Comparison of ENCODE assay signal across 21 mouse cellular contexts in genomic region chr12:108912442-108912841, GRCm38 (mm10).
"Had no signal": no experiment of that assay in that cellular context is flagged by ENCODE, and none has a peak within 500 bp of the region (broad histone marks: within the 10 kb centered on the region; RNA-seq: fewer than 3 reads in every experiment).

No protein-coding gene starts in this region.

- ATAC-seq: midbrain, embryonic 15.5 days had no signal

- DNase-seq: kidney, adult 11 months; kidney, adult 8-10 months; kidney, postnatal 14 days; kidney, postnatal 4 days; left cerebral cortex, postnatal 4 days; liver, embryonic 13.5 days; lung, adult 2 months; lung, postnatal 14 days; lung, postnatal 4 days; right cerebral cortex, adult 18-20 months; right cerebral cortex, postnatal 14 days; right cerebral cortex, postnatal 4 days; spleen, adult 18-20 months; thymus, postnatal 25 days had no signal

- H3K9me3 ChIP-seq: limb, embryonic 12.5 days; limb, embryonic 15.5 days; liver, embryonic 13.5 days; midbrain, embryonic 15.5 days; neural tube, embryonic 12.5 days; neural tube, embryonic 15.5 days; stomach, embryonic 15.5 days had no signal

- H3K27me3 ChIP-seq: liver, embryonic 13.5 days; midbrain, embryonic 15.5 days; neural tube, embryonic 15.5 days; stomach, embryonic 15.5 days had no signal

- H3K27ac ChIP-seq: limb, embryonic 12.5 days; limb, embryonic 15.5 days; liver, embryonic 13.5 days; midbrain, embryonic 15.5 days; neural tube, embryonic 12.5 days; neural tube, embryonic 15.5 days; stomach, embryonic 15.5 days had no signal

- H3K4me3 ChIP-seq: limb, embryonic 12.5 days; limb, embryonic 15.5 days; liver, embryonic 13.5 days; midbrain, embryonic 15.5 days; neural tube, embryonic 12.5 days; neural tube, embryonic 15.5 days; stomach, embryonic 15.5 days had no signal

- H3K36me3 ChIP-seq: limb, embryonic 12.5 days; limb, embryonic 15.5 days; liver, embryonic 13.5 days; midbrain, embryonic 15.5 days; neural tube, embryonic 12.5 days; neural tube, embryonic 15.5 days; stomach, embryonic 15.5 days had no signal

- H3K9ac ChIP-seq: limb, embryonic 12.5 days; limb, embryonic 15.5 days; liver, embryonic 13.5 days; midbrain, embryonic 15.5 days; neural tube, embryonic 12.5 days; neural tube, embryonic 15.5 days; stomach, embryonic 15.5 days had no signal

- H3K4me2 ChIP-seq: limb, embryonic 12.5 days; limb, embryonic 15.5 days; liver, embryonic 13.5 days; midbrain, embryonic 11.5 days; midbrain, embryonic 15.5 days; neural tube, embryonic 12.5 days; neural tube, embryonic 15.5 days; stomach, embryonic 15.5 days had no signal
